Mouse (Mus musculus) yolk sac, embryonic 10.5 days (tissue): ENCODE measurements around the gene Dedd2.
A peak's percentile ranks its signal among the peaks of the same experiment; 100 is the strongest.
"Not testable (repeated sequence)": the region's sequence is repeated elsewhere in the genome, so short reads cannot be mapped to it uniquely, and the experiment has no call there.

Source experiments
- DNase-seq: peaks from one replicate; pipeline ENCODE4 v3.0.0-alpha.2; 2017; ENCODE audit warnings: low spot score

Dedd2 gene

DNA sequence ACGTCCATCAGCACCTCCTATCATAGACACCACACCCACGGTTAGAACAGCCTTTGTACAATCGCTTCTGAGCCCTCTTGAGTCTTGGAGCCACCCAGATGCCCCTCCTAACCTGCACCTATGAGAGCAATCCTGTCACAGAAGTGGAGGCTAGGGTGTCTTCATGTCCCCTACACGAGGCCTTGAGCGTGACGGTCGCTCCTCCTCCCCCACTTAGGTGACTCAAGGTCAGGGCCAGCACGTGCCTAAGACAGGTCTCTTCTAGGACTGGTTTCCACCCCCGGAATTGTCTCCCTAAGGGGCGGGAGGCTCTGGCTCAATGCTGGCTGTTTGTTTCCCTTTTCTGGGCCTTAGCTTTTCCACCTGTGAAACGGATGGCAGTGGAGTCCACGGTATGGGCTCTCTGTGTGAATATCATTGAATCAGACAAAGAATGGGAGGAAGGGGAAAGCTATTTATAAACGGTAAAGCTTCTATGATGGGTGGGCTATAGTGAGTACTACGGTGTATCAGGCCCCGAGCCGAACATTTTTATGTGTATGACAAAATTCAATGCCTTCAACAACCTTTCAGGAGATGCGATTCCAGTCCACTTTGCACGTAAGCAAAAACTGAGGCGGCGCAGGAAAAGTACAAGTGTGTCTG, at the start of gene Dedd2:
TSS of gene Dedd2 (minus strand) at position 159 of the 645 bp plus-strand sequence.
- DNase-seq, result peak; percentile 69

DNA sequence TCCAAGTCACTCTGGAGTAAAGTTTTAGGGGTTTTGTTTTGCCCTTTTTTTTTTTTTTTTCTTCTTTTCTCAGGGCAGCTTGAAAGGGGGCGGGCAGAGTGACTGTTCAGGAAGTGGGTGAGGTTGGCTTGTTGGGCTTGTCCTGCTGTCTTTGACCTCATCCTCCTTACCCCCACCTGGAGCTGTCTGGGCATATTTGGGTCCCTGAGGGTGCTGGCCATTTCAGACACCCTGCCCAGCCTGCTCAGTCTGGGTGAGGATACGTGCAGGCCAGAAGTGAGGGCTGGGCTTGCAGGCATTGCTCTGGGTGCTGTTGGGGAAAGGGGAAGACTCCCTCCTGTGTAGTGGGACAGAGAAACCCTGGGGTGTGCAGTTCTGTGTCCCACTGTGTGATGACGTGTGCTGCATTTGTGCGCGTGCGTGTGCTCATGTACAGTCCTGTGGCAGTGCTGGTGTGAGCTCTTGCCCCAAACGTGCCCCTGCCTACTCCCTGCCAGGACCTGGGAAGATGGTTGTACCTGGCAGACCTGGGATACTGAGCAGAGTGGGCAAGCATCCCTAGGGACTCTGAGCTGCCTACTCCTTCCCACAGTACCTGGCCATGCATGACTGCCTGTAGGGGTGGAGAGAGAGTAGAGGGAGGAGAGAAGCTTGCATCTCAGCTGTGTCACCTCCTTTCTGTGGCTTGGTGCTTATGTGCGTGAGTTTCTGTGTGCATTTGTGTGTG, 49.3 kb upstream of the Dedd2 start:
- no peak for DNase-seq

DNA sequence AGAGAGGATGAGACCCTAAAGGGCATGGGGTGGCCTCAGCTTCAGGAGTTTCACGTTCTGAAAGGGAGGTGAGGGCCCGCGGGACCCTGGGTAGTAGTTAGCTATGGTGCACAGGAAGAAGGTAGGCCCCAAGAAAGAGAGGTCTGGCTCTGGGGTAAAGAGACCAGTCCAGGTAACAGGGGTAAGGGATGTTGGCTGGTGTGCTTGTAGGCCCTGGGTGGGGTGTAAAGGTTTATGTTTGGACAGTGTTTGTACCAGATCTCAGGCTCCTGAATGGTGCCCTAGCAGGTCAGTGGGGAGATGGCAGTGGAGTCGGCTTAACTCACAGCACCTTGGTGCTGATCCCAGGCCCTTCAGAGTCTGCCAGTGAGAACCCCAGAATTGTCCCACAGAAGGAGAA, 48.6 kb upstream of the Dedd2 start:
- no peak for DNase-seq

DNA sequence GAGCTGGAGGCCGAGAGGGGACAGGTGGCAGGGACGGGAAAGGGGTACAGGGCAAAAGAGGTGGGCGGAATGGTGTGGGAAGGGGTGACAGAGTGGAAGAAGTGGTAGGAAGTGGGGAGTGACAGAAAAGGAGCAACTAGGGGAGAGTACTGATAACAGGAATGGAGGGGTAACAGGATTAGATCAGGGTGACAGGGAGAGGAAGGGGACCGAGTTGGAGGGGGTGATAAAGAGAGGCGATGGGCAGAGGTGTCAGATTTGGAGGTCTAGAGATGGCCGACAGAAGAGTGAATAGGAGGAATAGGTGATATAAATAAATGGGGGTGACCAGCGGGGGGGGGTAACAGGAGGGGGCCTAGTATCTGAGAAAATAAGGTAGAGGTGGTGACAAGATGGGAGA, 48.2 kb upstream of the Dedd2 start:
- DNase-seq, result no peak

DNA sequence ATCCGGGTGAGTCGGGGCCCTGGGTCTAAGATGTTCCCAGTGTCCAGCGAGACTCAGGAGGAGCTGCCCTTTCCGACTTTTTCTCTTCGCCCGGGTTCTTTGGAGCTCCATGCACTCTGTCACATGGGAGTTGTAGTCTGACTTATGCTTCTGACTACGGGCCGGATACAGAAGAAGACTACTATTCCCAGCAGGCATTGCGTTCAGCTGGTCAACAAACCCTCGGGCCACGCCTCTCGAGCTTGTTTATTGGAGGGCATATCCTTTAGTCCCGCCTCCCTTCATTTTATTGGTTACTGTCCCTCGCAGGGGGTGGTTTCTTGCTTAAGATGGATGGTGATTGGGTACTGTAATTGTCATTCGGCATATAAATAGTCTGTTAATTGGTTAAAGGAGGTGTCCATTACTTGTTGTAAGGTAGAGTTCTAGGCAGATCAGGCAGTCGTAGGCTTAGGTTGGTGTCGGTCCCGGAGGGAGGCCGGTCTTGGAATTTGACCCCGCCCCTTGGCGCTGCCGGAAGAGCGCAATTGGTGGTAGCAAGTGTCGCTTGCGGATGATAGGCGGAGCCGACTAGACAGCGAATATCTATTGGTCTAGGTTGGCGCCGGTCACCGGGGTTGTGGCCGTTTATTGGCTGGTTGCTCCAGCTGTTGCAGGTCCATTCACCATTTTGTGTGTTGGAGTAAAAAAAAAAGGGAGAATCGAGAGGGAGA, 47.5 kb upstream of the Dedd2 start:
- DNase-seq, result peak; percentile 100

DNA sequence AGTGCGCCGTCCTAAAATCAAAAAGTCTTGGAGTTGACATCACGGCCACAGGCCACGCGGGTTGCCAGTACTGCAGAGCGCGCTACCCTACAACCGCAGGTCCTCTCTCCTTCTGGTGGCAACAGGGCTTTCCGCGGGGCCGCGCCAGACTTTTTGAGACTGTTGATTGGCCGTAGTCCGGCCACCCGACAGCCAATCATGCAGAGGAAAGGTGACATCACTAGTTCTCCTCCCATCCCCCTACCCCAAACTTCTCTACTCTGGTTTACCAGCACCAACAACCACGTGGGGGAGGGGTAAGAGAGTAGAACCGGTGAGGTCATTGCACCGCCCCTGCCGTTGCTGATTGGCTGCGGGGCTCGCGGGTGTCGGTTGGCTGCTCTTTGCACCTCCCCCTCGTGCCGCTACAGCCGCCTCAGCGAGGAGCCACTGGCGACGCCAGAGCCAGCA, 46.9 kb upstream of the Dedd2 start, which contains the start of gene Cic:
TSS of gene Cic (plus strand) at position 404 of the 450 bp plus-strand sequence.
- DNase-seq, result peak; percentile 100

DNA sequence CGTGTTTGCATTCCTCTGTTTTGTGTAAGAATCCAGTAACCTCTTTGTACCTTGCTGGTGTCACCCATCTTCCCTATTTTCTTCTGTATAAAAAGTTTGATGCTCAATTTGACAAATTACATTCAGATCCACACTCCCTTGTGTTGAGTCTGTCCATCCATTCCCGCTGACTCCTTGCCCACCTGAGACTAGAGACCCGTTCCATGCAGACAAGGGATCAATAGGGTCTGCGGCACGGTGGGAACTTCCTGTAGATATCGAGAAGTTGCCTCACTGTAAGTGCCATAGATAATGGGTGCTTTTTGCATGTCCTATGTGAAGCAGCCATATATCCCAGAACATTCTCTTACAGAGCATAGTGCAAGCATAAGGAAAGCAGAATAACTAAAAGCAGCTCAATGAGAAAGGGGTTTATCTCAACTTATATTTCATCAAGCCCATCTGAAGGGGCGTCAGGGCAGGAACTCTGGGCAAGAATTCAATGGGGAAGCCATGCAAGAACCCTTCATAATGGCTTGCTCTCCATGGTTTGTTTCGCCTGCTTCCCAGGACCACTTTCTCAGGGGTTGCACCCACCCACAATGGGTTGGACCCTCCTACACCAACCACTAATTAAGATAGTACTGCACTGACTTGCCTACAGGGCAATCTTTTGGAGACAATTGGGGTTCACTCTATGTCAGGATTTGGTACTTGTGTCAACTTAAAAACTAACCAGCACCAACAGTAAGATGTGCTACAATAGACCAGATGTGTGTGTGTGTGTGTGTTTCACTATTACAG, 46.0 kb upstream of the Dedd2 start:
- no peak for DNase-seq

DNA sequence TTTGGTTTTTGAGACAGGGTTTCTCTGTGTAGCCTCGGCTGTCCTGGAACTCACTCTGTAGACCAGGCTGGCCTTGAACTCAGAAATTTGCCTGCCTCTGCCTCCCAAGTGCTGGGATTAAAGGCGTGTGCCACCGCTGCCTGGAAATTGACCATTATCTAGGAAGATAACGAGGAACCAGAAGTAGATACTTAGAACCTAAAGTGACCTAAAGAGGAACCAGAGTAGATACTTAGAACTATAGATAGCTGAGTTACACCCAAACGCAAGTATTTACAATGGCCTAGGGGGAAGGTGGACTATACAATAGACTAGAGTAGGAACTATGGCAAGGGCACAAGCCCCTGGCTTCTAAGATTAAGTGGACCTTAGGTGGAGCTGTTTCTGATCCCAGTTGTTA, 45.3 kb upstream of the Dedd2 start:
- DNase-seq, result not testable (repeated sequence)

DNA sequence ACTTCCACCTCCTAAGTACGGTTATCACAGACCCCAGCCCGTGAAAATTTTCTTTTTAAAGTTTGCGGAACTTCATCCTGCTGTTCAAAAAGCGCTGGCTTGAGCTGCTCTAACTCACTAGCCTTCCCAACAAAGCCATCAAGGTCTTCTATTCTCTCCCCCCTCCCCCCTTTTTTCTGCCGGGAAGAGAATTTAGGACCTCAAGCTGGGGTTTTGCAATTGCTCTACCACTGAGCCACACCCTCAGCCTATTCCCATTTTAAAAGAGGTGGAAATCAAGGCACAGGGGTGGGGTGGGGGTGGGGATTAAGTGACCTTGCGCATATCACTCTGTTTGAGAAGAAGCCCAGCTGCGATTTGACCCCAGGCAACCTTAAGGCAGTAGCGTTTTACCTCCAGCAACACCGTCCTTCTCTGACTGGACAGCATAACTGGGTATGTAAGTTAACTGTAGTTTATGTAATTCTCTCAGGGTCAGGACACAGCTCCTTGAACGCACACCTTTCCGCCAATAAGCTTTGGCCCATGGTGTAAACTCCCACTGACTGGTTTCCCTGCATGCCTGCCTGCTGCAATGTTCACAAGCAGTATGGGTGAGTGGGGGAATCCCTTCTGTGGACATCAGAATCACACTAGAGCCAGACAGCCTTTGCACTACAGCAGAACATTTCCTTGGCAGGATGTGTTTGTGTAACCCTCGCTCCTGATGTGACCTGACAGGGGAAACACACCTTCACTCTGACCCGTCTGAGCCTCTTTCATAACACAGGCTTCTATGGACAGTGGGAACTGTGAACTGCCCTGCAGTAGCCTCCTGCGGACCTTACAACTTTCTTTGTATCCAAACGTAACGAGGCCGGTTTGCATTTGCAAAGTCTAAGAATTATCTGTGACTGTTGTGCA, 43.8 kb upstream of the Dedd2 start:
- no peak for DNase-seq

DNA sequence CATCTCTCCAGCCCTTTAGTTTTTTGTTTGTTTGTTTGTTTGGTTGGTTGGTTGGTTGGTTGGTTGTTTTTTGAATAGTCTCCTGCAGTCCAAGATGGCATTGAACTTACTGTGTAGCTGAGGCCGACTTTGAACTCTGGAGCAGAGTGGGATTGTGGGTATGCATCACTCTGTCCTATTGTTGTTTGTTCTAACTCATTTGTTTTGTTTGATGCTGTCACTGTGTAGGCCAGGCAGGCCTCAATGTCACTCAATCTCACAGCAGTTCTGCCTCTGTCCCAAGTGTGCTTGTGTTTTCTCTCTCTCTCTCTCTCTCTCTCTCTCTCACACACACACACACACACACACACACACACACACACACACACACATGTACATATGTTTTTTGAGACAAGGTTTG, 41.5 kb upstream of the Dedd2 start:
- DNase-seq, result no peak

DNA sequence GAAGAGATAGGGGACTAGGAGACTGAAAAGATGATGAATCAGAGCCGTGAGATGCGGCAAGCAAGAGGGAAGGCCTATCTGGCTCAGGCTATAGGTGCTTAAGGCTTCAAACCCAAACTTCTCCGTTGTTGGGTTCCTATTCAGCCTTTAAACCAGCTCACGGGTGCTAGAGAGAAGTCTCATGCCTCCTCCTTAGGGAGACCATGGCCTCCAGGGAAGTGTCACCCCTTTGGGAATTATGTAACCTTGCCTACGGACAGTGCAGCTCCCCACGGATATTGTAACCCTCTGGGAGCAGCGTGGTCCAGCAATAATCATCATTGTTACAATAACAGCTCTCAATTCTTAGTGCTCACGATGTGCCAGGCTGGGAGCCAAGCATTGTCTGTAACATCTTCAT, 31.4 kb upstream of the Dedd2 start:
- no peak for DNase-seq

DNA sequence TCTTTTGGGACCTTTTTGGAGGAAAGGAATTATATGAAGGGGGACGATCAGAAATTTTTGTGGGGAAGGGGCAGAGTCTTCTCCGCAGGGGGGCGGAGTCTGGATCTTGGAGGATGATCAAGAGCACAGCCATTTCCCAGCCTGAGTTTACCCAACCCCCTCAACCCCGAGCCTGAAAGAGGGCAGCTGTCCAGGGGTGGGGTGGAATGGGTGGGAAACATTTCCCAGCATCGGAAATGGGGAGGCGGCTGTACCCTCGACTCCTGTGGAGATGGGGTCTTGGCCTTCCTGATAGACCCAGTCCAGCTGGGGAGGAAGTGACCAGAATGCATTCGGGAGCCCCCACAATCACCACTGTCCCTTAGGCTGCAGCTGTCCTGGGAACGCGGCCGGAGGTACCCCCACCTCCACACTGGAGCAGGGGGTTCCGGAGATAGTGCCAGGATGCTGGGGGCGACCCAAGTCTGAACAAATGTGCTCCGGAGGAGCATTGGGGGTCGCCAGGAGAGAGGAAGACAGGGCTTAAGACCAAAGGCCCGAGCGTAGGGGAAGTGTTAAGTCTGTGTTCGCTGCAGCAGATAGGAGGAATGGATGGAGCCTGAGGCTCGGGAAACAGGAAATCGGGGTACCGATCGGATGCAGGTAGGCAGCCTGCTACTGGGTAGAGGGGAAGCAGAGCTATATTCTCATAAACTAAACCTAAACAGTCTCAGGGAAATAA, 30.8 kb upstream of the Dedd2 start:
- DNase-seq, result no peak

DNA sequence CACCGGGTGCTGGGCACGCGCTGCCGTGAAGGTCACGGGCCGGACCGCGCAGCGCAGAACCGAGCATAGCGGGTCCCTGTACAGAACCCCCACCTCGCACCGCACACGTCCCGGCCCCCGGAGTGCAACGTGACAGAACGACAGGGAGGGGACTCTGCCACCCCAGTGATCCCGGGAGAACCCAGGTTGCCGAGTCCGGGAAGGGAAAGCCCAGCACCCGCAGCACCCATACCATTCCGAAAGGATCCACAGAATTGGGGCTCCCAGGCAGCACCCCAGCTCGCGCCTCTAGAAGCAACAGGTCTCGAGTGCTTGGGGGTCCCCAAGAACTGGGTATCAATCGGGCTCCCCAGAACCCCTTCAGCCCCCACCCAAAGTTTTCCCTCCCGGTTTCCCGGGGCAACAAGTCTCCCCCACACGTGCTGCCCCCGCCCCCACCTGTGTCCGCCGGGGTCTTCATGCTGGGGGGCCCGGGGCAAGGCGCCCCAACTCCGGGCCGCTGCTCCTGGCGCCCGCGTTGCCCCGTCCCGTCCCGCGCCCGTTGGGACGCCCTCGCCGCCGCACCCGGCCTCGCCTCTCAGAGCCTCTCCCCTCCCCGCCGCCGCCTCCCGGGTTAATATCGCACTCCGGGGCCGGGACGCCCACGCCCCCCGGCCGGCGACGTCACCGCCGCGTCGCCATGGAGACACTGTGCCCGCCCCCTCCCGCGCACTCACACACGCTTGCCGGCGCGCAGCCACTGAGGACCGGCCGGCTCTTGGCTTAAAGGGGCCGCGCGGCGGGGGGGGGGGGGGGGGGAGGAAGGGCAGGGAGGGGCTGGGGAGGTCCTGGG, 29.9 kb upstream of the Dedd2 start, which contains the start of gene Erf:
TSS of gene Erf (minus strand) at position 621 of the 832 bp plus-strand sequence.
- DNase-seq, result peak; percentile 97

DNA sequence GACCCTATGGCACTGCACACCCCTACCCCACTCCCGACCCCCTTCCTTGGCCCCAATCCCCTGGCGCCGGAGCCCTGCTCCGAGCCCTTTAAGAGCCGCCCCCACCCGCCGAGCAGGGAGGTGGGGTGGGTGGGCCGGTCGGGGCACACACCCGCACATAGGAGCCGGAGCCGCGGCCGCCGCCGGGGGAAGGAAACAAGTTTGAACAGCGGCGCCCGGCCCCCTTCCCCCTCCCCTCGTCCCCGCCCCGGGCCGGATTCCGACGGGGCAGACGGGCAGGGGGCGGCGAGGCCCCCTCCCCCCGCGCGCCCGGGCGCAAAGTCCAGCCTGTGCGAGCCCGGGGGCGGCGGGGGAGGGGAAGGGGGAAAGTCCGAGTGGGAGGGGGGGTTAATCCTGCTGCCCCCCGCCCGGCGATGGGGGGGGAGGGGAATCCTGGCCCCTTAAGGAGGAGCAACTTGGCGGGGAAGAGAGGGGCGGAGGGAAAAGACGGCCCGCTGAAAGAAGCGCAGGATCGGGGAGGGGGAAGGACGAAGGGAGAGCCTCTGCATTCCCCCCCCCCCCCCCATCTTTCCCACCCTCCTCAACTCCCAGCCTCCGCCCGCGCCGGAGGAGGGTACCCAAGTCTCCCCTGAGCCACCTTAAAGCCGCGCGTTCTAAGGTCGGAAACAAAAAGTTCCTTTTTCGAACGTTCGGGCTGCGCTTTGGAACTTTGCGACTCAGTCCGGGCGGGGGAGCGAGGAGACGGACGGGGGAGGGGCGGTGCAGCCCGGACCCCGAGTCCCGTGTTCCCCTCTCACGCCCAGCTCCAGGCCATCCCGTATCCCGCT, 29.1 kb upstream of the Dedd2 start:
- DNase-seq, result peak; percentile 96

DNA sequence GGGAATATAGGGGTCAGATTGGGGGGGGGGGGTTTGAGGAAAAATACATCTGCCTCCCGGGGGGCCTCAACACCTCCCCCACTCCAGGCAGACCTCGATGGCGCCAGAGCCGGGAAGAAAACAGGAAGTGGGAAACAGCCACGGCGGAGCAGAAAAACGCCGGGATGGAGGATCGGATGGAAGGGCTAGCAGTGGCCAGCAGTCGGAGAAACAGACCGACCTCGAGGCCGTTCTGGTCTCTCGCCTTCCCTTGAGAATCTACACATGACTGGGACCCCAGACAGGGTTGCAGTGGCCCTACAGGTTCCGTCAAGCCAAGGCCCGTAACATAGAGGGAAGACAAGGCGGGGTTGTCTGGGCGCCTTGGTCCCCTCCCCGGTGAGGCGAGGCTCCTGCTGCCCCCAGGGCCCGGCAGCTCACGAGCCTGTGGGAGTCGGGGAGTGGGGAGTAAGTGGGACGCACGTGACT, 28.5 kb upstream of the Dedd2 start:
- no peak for DNase-seq

DNA sequence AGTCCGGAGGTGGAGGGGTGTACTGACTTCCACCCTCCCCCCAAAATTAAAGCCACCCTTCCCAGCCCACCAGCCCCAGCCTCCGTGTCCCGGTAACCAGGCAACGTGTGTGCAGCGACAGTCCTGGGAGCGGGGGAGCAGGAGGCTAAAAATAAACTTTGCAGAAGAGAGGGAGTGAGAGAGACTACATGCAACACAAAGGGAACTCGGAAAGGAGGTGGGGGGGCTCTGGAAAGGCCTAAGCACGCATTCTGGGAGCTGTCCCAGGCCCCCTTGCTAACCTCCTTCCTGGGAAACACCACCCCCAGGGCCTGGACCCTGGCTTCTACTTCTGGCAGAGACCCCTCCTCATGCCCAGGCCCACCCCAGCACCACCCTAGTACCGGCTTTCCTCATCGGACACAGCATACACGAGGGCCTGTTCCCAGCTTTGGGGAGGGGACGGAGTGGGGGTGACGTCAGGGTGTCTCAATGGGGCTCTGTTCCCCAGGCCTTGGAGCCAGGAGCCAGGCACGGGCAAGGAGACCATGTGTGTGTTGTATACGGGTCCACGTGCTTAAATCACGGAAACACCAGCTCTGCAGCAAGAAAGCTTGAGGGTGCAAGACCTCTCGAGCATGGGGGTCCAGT, 27.7 kb upstream of the Dedd2 start:
- DNase-seq, result no peak

DNA sequence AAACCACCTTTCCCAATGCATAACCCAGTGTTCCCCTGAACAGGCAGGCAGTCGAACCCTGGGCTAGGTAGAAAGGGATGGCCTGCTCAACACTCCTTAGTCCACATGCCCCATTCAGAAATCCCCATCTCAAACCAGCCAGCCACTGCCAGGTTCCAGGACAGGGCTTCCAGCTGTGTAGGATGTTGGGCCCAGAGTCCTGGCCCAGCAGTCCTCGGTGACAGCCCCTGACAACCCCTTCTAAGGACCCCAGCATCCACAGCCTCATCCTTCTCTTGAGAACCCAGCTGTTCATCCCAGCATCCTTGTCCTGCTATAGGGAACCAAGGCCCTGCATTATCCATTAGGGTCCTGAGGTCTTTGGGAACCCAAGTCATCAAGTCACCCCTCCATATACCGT, 27.1 kb upstream of the Dedd2 start:
- DNase-seq, result no peak

DNA sequence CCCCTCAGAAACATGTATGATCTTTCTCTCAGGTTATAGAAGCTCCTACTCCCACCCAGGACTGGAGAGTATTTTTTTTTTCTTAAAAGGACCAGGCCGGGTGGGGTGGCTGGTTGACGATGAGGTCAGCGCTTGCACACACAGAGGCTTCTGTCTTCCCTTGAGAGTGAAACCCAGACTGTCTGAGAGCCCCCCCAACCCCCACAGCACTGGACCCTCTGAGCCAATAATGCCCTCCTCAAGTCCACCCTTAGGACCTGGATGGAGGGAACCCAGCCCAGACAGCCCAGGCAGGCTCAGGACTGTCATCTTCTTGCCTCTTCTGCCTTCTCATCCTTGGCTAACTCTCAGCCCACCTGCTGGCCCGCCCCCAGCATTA, 26.3 kb upstream of the Dedd2 start:
- DNase-seq, result no peak
